Mouse (Mus musculus) right cerebral cortex, postnatal 14 days (tissue): ENCODE data around the gene Gm1330.
"Not testable (repeated sequence)": the region's sequence is repeated elsewhere in the genome, so short reads cannot be mapped to it uniquely, and the experiment has no call there.

Source experiments
- DNase-seq: peaks from one replicate; pipeline ENCODE4 v3.0.0; 2022

Gm1330 gene

GRCm38 (mm10) chr2:149003151-149003550 is at the start of gene Gm1330:
Gm1330 (minus strand) TSS chr2:149003251.
- DNase-seq, result no peak

DNA sequence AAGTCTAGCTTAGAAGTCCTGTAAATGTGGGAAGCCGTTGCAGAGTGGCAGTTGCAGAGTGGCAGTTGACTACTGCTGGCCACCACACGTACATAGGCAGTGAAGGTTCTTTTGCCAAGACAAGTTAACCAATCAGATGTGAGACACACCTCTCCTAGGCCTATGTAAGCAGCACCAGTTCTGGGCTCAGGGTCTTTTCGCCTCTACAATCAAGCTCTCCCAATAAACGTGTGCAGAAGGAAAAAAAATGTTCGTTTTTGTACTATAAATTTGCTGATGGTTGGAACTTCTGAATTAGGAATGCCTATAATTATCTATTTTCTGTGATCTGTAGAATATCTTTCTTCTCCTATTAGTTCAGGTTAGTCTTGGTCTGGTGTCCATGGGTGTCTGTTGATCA is 14.1 kb upstream of the Gm1330 start, which contains the start of gene Gm10750:
Gene Gm10750 (minus strand): TSS at position 101 of the 400 bp plus-strand sequence.
- not testable (repeated sequence) for DNase-seq

GRCm38 (mm10) chr2:149004826-149005225 is 1.8 kb upstream of the Gm1330 start:
- no peak for DNase-seq

DNA sequence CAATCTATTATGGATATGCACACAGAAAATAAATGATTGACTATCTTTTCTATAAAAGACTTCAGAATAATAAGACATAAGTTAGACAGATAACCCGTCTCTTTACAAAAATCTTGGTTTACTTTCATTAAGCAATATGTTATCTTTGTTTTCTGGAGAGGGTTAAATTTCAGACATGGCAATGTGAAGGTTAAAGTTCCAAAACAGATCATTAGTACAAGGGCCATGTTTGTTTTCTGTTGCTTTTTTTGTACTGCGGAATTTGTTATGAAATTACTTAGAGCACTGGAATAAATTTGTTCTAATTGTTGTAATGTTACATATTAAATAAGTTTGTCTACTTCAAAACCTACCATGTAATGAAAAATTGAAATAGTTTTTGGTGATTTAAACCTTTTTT is 7.9 kb downstream of the Gm1330 start:
- no peak for DNase-seq
